Mouse (Mus musculus) cerebellum, postnatal 4 days (tissue): Measurements from ENCODE around the gene Pwwp2b.

Experiments
- DNase-seq, 2 experiments: peaks; one replicate each; pipeline ENCODE4 v3.0.0; 2022; ENCODE audit warnings: low spot score in 2 of 2, mixed read lengths in 1 of 2

The Pwwp2b gene

GRCm38 (mm10) chr7:139296552-139297100 is 48.3 kb downstream of the Pwwp2b start:
- no peak for DNase-seq

DNA sequence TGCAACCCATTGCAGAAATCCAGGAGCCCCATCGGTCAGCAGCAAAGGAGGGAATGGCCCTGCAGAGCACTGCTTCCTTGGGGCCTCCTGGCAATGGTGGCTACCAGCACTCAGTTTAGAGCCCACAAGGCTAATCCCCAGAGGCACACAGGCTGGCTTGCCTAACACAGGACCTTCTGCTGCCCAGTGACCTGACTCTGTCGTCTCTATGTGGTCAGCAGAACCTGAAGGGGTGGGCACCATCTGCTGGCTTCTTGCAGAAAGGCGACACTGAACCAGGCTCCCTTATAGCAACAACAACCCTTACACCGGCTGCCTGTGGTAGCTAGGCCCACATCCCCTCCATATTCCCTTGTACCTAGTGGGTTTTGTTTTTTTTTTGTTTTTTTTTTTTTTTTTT is 50.2 kb downstream of the Pwwp2b start:
- peak in 1 of 2 experiments; percentile 23 for DNase-seq

DNA sequence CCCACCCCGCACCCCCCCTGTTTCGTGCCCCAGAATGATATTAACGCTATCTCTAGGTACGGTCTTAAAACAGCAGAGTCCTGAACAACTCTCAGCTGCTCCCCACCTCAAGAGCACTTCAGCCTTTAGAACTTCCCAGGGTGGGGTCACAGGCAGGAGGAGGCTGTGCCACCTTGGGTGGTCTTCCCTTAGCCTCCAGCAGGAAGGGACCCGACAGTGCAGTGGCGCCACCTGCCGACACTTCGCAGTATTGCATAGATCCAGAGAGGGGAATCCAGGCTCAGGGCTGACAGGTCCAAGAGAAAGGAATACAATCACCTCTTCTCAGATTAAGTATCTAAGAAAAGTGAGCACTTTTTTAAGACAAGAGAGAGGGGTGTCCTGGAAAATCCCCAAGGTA is 51.1 kb downstream of the Pwwp2b start:
- DNase-seq: peak; percentile 98

- DNase-seq: peak in 1 of 2 experiments; percentile 66
These were observed 52.1 kb downstream of the Pwwp2b start for GRCm38 (mm10) chr7:139300423-139300822.

DNA sequence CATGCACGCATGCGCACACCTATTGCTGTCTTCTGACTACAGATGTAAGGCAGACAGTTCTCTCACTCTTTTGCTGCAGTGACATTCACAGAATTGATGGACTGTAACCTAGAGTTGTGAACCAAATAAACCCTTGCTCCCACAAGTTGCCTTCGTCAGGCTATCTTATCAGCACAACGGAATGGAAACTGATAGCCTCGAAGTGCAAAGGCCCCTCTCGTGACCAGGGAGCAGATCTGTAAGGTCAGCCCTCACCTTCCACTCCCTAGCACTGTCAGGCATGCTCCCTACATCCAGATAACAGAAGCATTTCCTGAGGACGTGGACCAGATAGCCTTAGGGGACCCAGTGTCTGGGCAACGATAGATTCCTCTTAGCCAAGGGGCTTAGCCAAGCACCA is 53.2 kb downstream of the Pwwp2b start:
- DNase-seq: no peak

DNA sequence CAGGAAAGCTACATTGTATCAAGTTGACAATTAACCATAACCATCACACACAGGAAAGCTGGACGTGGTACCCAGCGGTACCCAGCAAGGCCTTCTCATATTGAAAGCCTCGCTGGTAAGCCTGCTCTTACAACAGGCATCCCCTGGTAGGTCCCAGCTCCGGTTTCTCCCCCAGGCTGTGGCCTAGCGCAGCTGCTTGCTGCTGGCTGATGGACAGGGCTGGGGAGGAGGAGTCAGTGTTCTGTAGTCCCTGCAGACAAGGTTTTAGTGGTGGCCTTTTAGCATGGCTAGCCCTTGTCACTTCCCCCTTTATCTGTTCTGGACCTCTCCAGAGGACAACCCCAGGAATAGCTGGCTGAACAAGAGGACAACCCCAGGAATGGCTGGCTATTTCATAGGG is 54.0 kb downstream of the Pwwp2b start:
- no peak for DNase-seq

DNA sequence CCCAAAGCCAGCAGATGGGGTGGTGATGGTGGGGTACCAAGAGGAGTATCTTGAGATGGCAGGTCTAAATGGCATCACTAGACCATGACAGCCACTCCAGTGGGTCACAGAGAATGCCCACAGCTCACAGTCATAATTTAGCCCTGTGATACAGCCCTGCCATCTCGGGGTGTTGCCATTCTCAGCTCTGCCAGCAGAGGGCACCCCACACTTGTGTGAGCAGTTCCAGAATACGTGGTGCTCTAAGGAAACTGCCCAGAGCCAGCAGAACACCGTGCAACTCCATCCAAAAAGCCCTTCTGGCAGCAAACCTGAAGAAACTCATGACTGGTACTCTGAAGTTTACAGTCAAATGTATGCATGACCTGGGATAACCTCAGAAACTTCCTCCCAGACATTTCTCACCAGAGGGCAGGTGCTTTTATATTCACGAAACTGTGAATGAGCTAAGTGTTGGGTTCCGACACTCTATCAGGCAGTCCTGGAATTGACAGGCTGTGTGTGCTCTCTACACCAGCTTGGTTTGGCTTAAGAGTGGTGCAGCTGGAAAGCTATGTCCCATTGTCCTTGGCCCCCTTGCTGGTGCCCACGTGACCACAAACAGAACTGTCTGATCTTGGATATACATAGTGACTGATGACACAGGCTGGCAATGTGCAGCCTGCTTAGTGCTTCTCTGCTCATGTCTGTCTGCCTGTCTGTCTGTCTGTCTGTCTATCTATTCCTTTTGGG is 55.2 kb downstream of the Pwwp2b start:
- DNase-seq: peak; percentile 79 to 92

- DNase-seq: no peak
These were observed 56.0 kb downstream of the Pwwp2b start for GRCm38 (mm10) chr7:139304322-139304721.

DNA sequence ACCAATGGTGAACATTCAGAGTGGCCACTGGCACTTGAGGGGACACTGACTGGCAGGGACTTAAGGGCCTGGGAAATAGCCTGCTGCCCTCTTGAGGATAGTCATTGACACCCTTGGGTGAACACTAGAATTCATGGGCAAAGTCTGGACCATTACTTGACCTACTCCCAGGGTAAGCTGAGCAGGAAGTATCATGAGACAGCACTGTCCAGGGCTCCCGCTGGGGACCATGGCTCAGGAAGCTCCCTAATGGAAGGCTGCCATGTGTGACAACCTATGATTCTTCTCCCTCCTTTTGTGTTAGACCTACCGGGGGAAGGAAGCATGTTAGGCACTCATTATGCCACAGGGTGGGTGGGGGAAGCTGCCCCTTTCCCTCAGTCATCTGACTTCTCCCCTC is 58.8 kb downstream of the Pwwp2b start:
- DNase-seq: no peak

GRCm38 (mm10) chr7:139308140-139308895 is 60.0 kb downstream of the Pwwp2b start:
- peak in 1 of 2 experiments; percentile 52 for DNase-seq

DNA sequence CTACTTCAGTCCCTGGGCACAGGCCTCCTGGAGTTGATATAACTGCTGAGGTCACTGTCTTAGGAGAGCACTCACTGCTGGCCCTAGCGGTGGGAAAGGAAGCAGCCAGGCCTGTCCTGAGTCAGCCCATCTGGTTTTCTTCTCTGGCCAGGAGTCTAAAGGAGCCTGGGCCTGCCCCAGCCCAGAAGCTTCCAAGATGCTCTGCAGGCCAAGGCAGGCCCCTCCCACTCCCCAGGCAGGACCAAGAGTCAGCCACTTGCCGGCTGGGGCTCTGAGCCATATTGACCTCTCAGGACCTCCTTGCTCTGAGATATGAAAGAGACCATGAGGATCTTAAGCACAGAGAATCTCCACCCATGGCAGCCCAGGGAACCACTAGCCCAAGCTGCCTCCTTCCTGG is 60.8 kb downstream of the Pwwp2b start:
- DNase-seq: peak in 1 of 2 experiments; percentile 23

DNA sequence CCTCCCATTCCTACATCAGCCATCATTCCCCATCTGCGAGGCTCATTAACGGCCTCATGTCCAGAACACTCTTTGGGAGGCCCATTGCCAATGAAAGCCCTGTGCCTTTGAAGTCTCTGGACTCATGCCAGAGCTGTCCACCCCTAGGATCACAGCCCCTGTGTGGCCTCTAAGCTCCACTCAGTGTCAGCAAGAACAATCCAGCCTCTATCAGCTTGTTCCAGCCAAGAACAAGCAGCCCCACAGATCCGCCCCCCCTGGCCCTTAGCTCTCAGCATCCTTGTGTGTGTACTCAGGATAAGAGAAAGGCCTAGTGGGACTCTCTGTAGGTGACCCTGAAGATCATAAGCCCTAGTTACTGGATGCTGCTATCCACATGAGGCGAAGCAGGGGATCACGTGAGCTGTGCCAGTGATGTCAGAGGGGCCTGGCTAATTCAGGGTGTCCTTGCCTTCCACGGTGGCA is 62.2 kb downstream of the Pwwp2b start:
- peak in 1 of 2 experiments; percentile 31 for DNase-seq

DNA sequence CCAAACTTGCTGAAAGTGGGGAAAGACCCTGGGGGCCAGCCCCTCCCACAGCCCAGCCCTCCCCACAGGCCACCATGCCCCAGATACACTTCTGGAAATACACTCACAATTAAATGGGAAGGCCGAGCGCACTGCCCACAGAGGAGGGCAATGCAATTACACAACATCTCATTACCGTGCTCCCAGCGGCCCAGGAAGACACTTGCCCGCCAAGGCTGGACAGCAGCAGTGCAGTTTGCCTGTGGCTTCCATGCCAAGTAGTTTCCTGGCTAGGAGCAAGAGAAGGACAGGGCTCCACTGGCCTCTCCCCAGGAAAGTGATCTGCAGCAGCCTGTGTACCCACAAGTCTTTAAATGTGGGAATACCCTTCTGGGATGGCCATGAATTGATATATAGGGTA is 64.4 kb downstream of the Pwwp2b start:
- DNase-seq: peak in 1 of 2 experiments; percentile 47

- no peak for DNase-seq
These were observed 65.1 kb downstream of the Pwwp2b start for GRCm38 (mm10) chr7:139313413-139313812.

- no peak for DNase-seq
These were observed 66.4 kb downstream of the Pwwp2b start for GRCm38 (mm10) chr7:139314716-139315115.

- peak in 1 of 2 experiments; percentile 46 for DNase-seq
These were observed 70.7 kb downstream of the Pwwp2b start for GRCm38 (mm10) chr7:139319006-139319411.
